Mouse (Mus musculus) cortical plate, adult 2 months (tissue): ENCODE measurements at regions not wholly inside any gene's neighbourhood (a gene's known extent, or its start where the extent isn't known, plus 50 kb on each side); places are given as distances from the start of the nearest gene placed in this dataset.

Experiments
- CTCF ChIP-seq: fragments of 200-500 bp; IDR thresholded peaks from 2 replicates; pipeline ENCODE4 v1.5.1; 2011; ENCODE audit warnings: mild to moderate bottlenecking, control low read depth, low read length; ENCODE audit not compliant: insufficient read depth; ENCODE audit errors: extremely low read depth
- POLR2A ChIP-seq: fragments of 200-500 bp; IDR thresholded peaks from 2 replicates; pipeline ENCODE4 v1.6.1; 2011; ENCODE audit warnings: mild to moderate bottlenecking, low read length, control low read depth; ENCODE audit not compliant: insufficient read depth; ENCODE audit errors: extremely low read depth

DNA sequence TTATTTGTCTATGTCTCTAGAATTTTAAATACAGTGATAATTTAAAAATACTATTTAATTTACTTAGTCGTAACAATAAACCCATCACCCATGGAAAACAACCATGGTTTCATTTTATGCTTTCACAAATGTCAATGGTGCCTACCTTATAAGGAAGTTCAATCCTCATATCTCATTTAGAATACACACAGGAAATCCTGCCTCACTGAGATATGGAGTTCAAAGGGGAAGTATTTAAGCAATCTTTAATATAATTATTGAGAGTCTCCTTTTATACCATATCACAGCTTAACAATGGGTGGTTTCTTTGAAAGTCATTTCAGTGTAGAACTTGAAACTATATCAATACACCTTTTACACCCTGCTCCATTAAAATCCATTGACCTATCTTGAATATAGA is 86.0 kb upstream of the Maf start:
- TF ChIP-seq CTCF (no peak), POLR2A (no peak)
